Comparison of ENCODE assay signal across 8 mouse cellular contexts in the genomic region with DNA sequence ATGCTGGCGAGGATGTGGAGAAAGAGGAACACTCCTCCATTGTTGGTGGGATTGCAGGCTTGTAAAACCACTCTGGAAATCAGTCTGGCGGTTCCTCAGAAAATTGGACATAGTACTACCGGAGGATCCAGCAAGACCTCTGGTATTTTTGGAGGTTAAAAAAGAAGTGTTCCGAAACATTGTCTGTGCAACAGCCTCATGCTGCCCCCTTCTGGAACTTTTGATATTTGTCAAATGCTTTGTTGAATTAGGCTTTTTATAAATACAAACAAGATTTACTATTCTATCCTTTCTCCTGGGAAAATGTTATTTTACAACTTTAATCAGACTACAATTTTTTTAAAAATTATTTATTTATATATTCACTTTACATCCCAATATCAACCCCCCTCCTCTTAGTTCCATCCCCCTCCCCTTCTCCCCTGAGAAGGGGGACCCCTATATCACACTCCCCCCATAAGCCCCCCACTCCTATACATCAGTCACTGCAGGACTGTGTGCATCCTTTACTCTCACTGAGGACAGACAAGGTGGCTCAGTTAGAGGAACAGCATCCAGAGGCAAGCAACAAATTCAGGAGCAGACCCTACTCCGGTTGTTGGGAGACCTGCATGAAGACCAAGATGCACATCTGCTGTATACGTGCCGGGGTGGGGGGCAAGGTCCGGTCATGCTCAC. TPM values are rescaled to one million over a fixed set of nuclear protein-coding genes. Genes with fewer than 3 reads are reported as not detected.
DNase-seq lines count a peak whose midpoint lies in the region; ATAC-seq and TF ChIP-seq lines count a peak whose summit lies in the region.
"Had no signal": no experiment of that assay in that cellular context is flagged by ENCODE, and none has a peak within 500 bp of the region (broad histone marks: within the 10 kb centered on the region; RNA-seq: fewer than 3 reads in every experiment).

No protein-coding gene starts in this region.

- no peaks in the 10 kb centered on the region for H3K36me3 ChIP-seq in kidney, embryonic 14.5 days (ENCODE audit: control insufficient read depth, insufficient read depth, low read length)
- no peaks in the 10 kb centered on the region for H3K36me3 ChIP-seq in E14TG2a.4 (ENCODE audit: insufficient read depth, low read length)
- H3K36me3 ChIP-seq: embryonic facial prominence, embryonic 13.5 days had no signal

- 81% methylated on average over 7 of the region's 8 CpGs for WGBS in kidney, embryonic 14.5 days

- ATAC-seq in kidney, embryonic 14.5 days (ENCODE audit: low FRiP score, low TSS enrichment): peak; percentile 20; the same call in 1 of the 2 replicates
- no peak for ATAC-seq in Patski
- no peak for ATAC-seq in megakaryocyte progenitor cell, adult 5-6 weeks (replicated peaks; ENCODE audit: poor library complexity)

- no peak for DNase-seq in kidney, adult 18-20 months
- DNase-seq in Patski (ENCODE audit: low read depth, low spot score): no peak
- DNase-seq in induced T-regulatory cell, adult 2 months (ENCODE audit: low read depth): peak; percentile 20
- no peak for DNase-seq in spleen, postnatal 10 days (ENCODE audit: low spot score in 2 of 2)

- POLR2A ChIA-PET in Patski (lab: Charles Lee): no interaction called here

- no peak overlapping the region for H3K27ac ChIP-seq in kidney, embryonic 14.5 days (ENCODE audit: low read depth, low read length)
- H3K27ac ChIP-seq: embryonic facial prominence, embryonic 13.5 days had no signal

- no peak overlapping the region for H3K4me2 ChIP-seq in kidney, embryonic 14.5 days (replicated peaks; ENCODE audit: low read depth, low read length)
- H3K4me2 ChIP-seq: embryonic facial prominence, embryonic 13.5 days had no signal

- TF ChIP-seq CTCF in E14TG2a.4 (conservative IDR thresholded peaks at IDR 0.05; ENCODE audit: low read length) (peak; percentile 37; the same call in 1 of the 2 replicates), Patski (IDR thresholded peaks at IDR 0.05) (peak; percentile 67)

- CTCF ChIA-PET in Patski (lab: Charles Lee): no interaction called here

- H3K4me1 ChIP-seq in kidney, embryonic 14.5 days (ENCODE audit: control insufficient read depth, insufficient read depth, low read length): no peaks in the 10 kb centered on the region
- H3K4me1 ChIP-seq in E14TG2a.4 (replicated peaks; ENCODE audit: low read depth, low read length): no peaks in the 10 kb centered on the region

- no peaks in the 10 kb centered on the region for H3K9me3 ChIP-seq in kidney, embryonic 14.5 days (ENCODE audit: control insufficient read depth, low read length)
- no peaks in the 10 kb centered on the region for H3K9me3 ChIP-seq in E14TG2a.4 (ENCODE audit: low read length)
- H3K9me3 ChIP-seq: embryonic facial prominence, embryonic 13.5 days had no signal

- in situ Hi-C loops in Patski (cut with MboI; ENCODE audit: low pct_unique_long_range_greater_than_20kb): loop anchor here (5.0 to 25.0 kb wide), 3 partner anchors 406 to 936 kb away; no protein-coding TSS in a partner anchor

- H3K4me3 ChIP-seq in kidney, embryonic 14.5 days (ENCODE audit: low read length): no peak overlapping the region
- H3K4me3 ChIP-seq in E14TG2a.4 (replicated peaks; ENCODE audit: low read length): no peak overlapping the region
- H3K4me3 ChIP-seq: embryonic facial prominence, embryonic 13.5 days had no signal

- no peaks in the 10 kb centered on the region for H3K27me3 ChIP-seq in kidney, embryonic 14.5 days (ENCODE audit: control insufficient read depth, insufficient read depth, low read length)
- H3K27me3 ChIP-seq in E14TG2a.4 (ENCODE audit: insufficient read depth, low read length) (peaks cover 9% of the 10 kb centered on the region), Patski (peaks cover 13% of the 10 kb centered on the region)
- H3K27me3 ChIP-seq: embryonic facial prominence, embryonic 13.5 days had no signal

- no peak overlapping the region for H3K9ac ChIP-seq in kidney, embryonic 14.5 days (ENCODE audit: low read depth, low read length)
- H3K9ac ChIP-seq: embryonic facial prominence, embryonic 13.5 days had no signal

RNA-seq across cellular contexts. Expression of gene Sptssb, which starts 38.3 kb away (rescaled TPM):
- polyA plus RNA-seq in kidney, embryonic 14.5 days (2014; fragmentation: Nextera tagmentation; extraction: Ambion mirVana): 0.99 and 1.5 TPM in 2 replicates
- polyA plus RNA-seq in Patski (2021): 0.08 TPM
- total RNA-seq in megakaryocyte progenitor cell, adult 5-6 weeks (2015): not detected in 2 replicates
- not detected in 2 replicates for total RNA-seq in megakaryocyte progenitor cell, adult 5-6 weeks (2017)
